Comparison of ENCODE assay signal across 12 mouse cellular contexts in genomic region chr4:53823697-53824096, GRCm38 (mm10). TPM values are rescaled to one million over a fixed set of nuclear protein-coding genes. Genes with fewer than 3 reads are reported as not detected.
A peak's percentile ranks its signal among the peaks of the same experiment; 100 is the strongest.
DNase-seq lines count a peak whose midpoint lies in the region; TF ChIP-seq lines count a peak whose summit lies in the region.
"Had no signal": no experiment of that assay in that cellular context is flagged by ENCODE, and none has a peak within 500 bp of the region (broad histone marks: within the 10 kb centered on the region; RNA-seq: fewer than 3 reads in every experiment).

No protein-coding gene starts in this region.

- H3K27me3 ChIP-seq in heart, adult 2 months (ENCODE audit: control insufficient read depth, insufficient read depth, low read length) = no peaks in the 10 kb centered on the region
- H3K27me3 ChIP-seq: embryonic facial prominence, embryonic 12.5 days; megakaryocyte, embryonic 14.5 days had no signal

- H3K27ac ChIP-seq in heart, adult 2 months = no peak overlapping the region
- H3K27ac ChIP-seq: embryonic facial prominence, embryonic 12.5 days had no signal

- H3K36me3 ChIP-seq in heart, adult 2 months (ENCODE audit: control insufficient read depth, insufficient read depth, low read length) = peaks cover 10% of the 10 kb centered on the region
- H3K36me3 ChIP-seq: embryonic facial prominence, embryonic 12.5 days had no signal

- H3K4me1 ChIP-seq in heart, adult 2 months (ENCODE audit: control insufficient read depth, insufficient read depth, low read length) = peaks cover 2% of the 10 kb centered on the region
- H3K4me1 ChIP-seq: embryonic facial prominence, embryonic 12.5 days had no signal

- 9% methylated on average over 6 of the region's 6 CpGs for WGBS in heart, adult 2 months

- H3K79me2 ChIP-seq in heart, adult 2 months (replicated peaks; ENCODE audit: control insufficient read depth, insufficient read depth, low read length) = 0 out of 2 replicates have a peak, but pooled peaks cover 2% of the 10 kb centered on the region

- TF ChIP-seq POLR2A in heart, adult 2 months (IDR thresholded peaks at IDR 0.05; ENCODE audit: insufficient read depth, low read depth, low read length) = no peak

- peak; percentile 54 for TF ChIP-seq CTCF in heart, adult 2 months (IDR thresholded peaks at IDR 0.05)

- H3K9ac ChIP-seq in heart, adult 2 months (ENCODE audit: low read depth, low read length) = no peak overlapping the region
- H3K9ac ChIP-seq: embryonic facial prominence, embryonic 12.5 days had no signal

- intact Hi-C loops in heart, adult 2 months (cut with DNase I) = no loop called here
- intact Hi-C loops in heart, postnatal 25 days (cut with DNase I) = no loop called here
- intact Hi-C loops in heart, postnatal 36 days (cut with DNase I) = no loop called here

- no peak for TF ChIP-seq EP300 in heart, adult 2 months (IDR thresholded peaks at IDR 0.05; ENCODE audit: insufficient read depth, low read depth, low read length)

- H3K4me3 ChIP-seq in heart, adult 2 months = no peak overlapping the region
- H3K4me3 ChIP-seq: embryonic facial prominence, embryonic 12.5 days; megakaryocyte, embryonic 14.5 days had no signal

- DNase-seq in heart, adult 2 months = peak; percentile 41 to 69
- DNase-seq in heart, postnatal 25 days (ENCODE audit: low spot score) = no peak
- DNase-seq in urinary bladder, postnatal 14 days (ENCODE audit: low spot score) = peak; percentile 60
- no peak for DNase-seq in urinary bladder, postnatal 4 days (ENCODE audit: low spot score in 2 of 2)
- DNase-seq in heart, postnatal 36 days = peak; percentile 36 to 46
- DNase-seq in right cerebral cortex, postnatal 25 days = no peak
- no peak for DNase-seq in embryo, embryonic 10 days (ENCODE audit: low spot score)
- DNase-seq in MN1 (ENCODE audit: low spot score) = no peak

RNA-seq across cellular contexts. Expression of gene Tmem38b, which starts 2.1 kb away (rescaled TPM):
- 10 to 100 TPM; 23.7 to 29.0 TPM for total RNA-seq in heart, adult 2 months (2021)
- 5.9 and 10.5 TPM in 2 replicates for polyA plus RNA-seq in heart, adult 2 months (2012; rRNA removed)
- 10 to 100 TPM; 18.2 to 19.3 TPM for total RNA-seq in heart, postnatal 25 days (2021)
- total RNA-seq in heart, postnatal 36 days (2021) = 10 to 100 TPM; 18.5 to 24.0 TPM

RNA-seq across cellular contexts. Expression of gene Tal2, which starts 44.2 kb away (rescaled TPM):
- under 1 TPM in 1 of 2 experiments, not detected in 1; 0.16 TPM for total RNA-seq in heart, adult 2 months (2021)
- polyA plus RNA-seq in heart, adult 2 months (2012; rRNA removed) = 0.04 and 0.06 TPM in 2 replicates
- total RNA-seq in heart, postnatal 25 days (2021) = under 1 TPM in 1 of 2 experiments, not detected in 1; 0.16 TPM
- total RNA-seq in heart, postnatal 36 days (2021) = under 1 TPM in 1 of 2 experiments, not detected in 1; 0.08 TPM
- polyA plus RNA-seq: CD4-positive, CD25-positive, alpha-beta regulatory T cell, adult 4 months; large intestine, adult 2 months had no signal

Comparison
In these comparisons a context has a peak if more than half of its experiments do, and no peak if none do; other contexts are left out.
1. DNase-seq: peak in heart, adult 2 months (2 of 2), urinary bladder, postnatal 14 days (single experiment) and heart, postnatal 36 days (2 of 2); none in heart, postnatal 25 days (single experiment), urinary bladder, postnatal 4 days (0 of 2), right cerebral cortex, postnatal 25 days (single experiment), embryo, embryonic 10 days (single experiment) and MN1 (single experiment).